Mouse (Mus musculus) neural tube, embryonic 14.5 days (tissue): Measurements from ENCODE around the gene Slc6a17. TPM values are rescaled to one million over a fixed set of nuclear protein-coding genes. Genes with fewer than 3 reads are reported as not detected.

Source experiments
- ATAC-seq: fragments of 200-750 bp; cut with Nextera tagmentation; 2 replicates; pipeline ENCODE4 v1.8.0; 2017; ENCODE audit warnings: low read depth, mild to moderate bottlenecking, moderate TSS enrichment, moderate library complexity
- H3K27ac ChIP-seq: fragments of 300-500 bp; sonication (generic); 2 replicates; pipeline ENCODE4 v1.5.1; 2014; ENCODE audit warnings: low read depth, mild to moderate bottlenecking, control low read depth, low read length, moderate library complexity, mixed read lengths
- H3K27me3 ChIP-seq: fragments of 300-500 bp; sonication (generic); 2 replicates; pipeline ENCODE4 v1.6.1; 2014; ENCODE audit warnings: low read length; ENCODE audit not compliant: control insufficient read depth, insufficient read depth
- H3K36me3 ChIP-seq: fragments of 300-500 bp; sonication (generic); 2 replicates; pipeline ENCODE4 v1.6.1; 2014; ENCODE audit warnings: low read length, mixed read lengths; ENCODE audit not compliant: control insufficient read depth, insufficient read depth
- H3K4me1 ChIP-seq: fragments of 300-500 bp; sonication (generic); 2 replicates; pipeline ENCODE4 v1.6.1; 2014; ENCODE audit warnings: low read length; ENCODE audit not compliant: control insufficient read depth, insufficient read depth
- H3K4me2 ChIP-seq: fragments of 300-500 bp; sonication (generic); 2 replicates; pipeline ENCODE4 v1.6.1; 2014; ENCODE audit warnings: mild to moderate bottlenecking, low read depth, low read length, control low read depth
- H3K4me3 ChIP-seq: fragments of 300-500 bp; sonication (generic); 2 replicates; pipeline ENCODE4 v1.5.1; 2014; ENCODE audit warnings: low read depth, low read length, control low read depth, mixed read lengths
- H3K9ac ChIP-seq: fragments of 300-500 bp; sonication (generic); replicated peaks from 2 replicates; pipeline ENCODE4 v1.6.1; 2014; ENCODE audit warnings: low read depth, mild to moderate bottlenecking, control low read depth, low read length, mixed read lengths
- H3K9me3 ChIP-seq: fragments of 300-500 bp; sonication (generic); 2 replicates; pipeline ENCODE4 v1.6.1; 2016; ENCODE audit warnings: low read length; ENCODE audit not compliant: control insufficient read depth
- WGBS: fragments of 180-500 bp; shearing (Covaris S2); extraction: QIAGEN DNeasy Blood & Tissue Kit; methylation state at CpG from one replicate; pipeline ENCODE4 v1.1.7; 2014; 5-methylcytosine and 5-hydroxymethylcytosine counted together
- polyA plus RNA-seq: library from polyadenylated mRNA; unstranded; fragments of >200 nt; fragmentation: Nextera tagmentation; extraction: Ambion mirVana; gene quantifications from 2 replicates; pipeline ENCODE4 v1.2.1, GENCODE M21; 2014

Gene Slc6a17
- polyA plus RNA-seq, 1 experiment from 2014 or later, result 16.6 TPM

DNA sequence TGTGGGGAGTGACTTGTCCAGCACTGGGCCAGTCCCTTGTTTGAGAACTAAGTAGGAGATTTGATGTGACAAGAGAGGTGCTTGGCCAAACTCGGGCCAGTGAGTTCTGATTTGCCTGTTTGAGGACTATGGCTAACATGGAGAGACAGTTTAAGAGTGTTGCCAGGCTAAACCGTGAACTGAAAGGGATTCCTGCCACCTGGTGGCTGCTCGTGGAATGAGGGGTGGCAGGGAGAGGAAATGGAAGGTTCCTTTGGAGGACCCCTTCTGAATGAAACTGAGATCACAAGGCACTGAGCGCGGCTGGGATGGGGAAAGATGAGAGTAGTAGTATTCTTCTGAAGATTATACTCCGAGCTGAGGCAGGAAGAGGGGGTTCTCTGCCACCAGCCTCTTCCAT lies 51.2 kb downstream of the Slc6a17 start:
- peaks cover 3% of the 10 kb centered on the region; the same call in 1 of the 2 replicates for H3K27me3 ChIP-seq
- WGBS, result 6% methylated on average over 6 of the region's 6 CpGs

DNA sequence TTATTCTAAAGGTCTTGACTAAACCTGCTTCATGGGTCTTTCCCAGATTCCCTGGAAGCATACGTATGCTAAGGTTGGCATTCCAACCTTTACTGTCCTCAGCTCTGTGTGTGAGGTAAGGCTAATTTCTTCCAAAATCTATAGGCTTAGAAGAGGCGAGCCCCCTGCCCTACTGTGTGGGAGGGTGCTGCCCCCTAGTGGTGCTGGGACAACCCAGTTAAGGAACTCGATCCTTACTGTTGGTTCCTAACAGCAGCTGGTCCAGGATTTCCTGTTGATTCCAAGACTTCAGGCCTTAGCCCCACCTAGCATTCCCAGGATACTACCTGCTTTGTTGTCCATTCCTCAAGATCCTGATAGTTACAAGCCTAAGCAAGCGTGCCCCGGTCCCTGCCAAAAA lies 55.7 kb downstream of the Slc6a17 start:
- Histone ChIP-seq H3K27ac (no peak overlapping the region), H3K36me3 (no peaks in the 10 kb centered on the region), H3K4me3 (no peak overlapping the region), H3K4me2 (no peak overlapping the region), H3K27me3 (peaks cover 40% of the 10 kb centered on the region), H3K9ac (no peak overlapping the region), H3K4me1 (peaks cover 17% of the 10 kb centered on the region), H3K9me3 (no peaks in the 10 kb centered on the region)
- ATAC-seq, result no peak
- WGBS, result 12% methylated on average over 5 of the region's 5 CpGs

More for the DNA sequence above, 51.2 kb downstream of the Slc6a17 start:
- peak; percentile 54; the same call in 1 of the 2 replicates for ATAC-seq
- no peaks in the 10 kb centered on the region for H3K4me1 ChIP-seq
- H3K36me3 ChIP-seq, result no peaks in the 10 kb centered on the region
- H3K4me2 ChIP-seq, result no peak overlapping the region
- H3K27ac ChIP-seq, result no peak overlapping the region
- H3K9ac ChIP-seq, result no peak overlapping the region
- H3K4me3 ChIP-seq, result no peak overlapping the region
- no peaks in the 10 kb centered on the region for H3K9me3 ChIP-seq

DNA sequence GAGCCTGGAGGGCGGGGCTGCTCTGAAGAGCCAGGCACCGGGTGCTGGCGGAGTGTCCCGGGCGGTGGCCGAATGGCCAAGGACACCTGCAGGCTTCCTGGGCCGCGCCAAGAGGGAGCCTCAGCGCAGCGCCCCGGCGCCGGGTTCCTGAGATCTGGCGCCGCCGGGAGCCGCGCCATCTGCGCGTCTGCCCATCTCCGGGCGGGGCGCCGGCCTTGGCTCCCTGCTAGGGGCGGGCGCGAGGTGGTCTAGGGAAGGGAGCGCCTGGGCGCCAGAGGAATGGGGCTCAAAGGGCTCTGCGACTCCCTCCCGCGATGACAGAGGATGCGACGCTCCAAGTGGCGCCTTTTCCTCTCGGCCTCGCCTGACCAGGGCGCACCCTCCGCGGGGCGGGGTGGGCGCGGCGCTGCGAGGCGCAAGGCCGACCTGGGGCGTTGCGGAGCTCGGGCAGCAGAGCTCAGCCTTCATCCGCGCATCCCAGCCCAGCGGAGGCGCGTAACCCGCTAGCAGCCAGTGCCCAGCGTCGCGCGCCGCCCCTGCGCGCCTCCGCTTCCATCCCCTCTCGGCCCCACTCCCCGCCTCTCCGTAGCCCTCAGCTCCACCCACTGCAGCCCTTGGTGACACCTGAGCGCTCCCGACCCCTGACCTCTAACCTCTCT lies 57.9 kb downstream of the Slc6a17 start:
- peaks cover 52% of the 10 kb centered on the region for H3K27me3 ChIP-seq
- no peak overlapping the region for H3K27ac ChIP-seq
- H3K4me2 ChIP-seq, result peak overlapping the region; percentile 96
- H3K36me3 ChIP-seq, result no peaks in the 10 kb centered on the region
- no peaks in the 10 kb centered on the region for H3K9me3 ChIP-seq
- under 1% methylated on average over 45 of the region's 69 CpGs for WGBS
- ATAC-seq, result peak; percentile 64
- H3K9ac ChIP-seq, result peak overlapping the region; percentile 57
- H3K4me1 ChIP-seq, result peaks cover 17% of the 10 kb centered on the region
- peak overlapping the region; percentile 57 for H3K4me3 ChIP-seq

DNA sequence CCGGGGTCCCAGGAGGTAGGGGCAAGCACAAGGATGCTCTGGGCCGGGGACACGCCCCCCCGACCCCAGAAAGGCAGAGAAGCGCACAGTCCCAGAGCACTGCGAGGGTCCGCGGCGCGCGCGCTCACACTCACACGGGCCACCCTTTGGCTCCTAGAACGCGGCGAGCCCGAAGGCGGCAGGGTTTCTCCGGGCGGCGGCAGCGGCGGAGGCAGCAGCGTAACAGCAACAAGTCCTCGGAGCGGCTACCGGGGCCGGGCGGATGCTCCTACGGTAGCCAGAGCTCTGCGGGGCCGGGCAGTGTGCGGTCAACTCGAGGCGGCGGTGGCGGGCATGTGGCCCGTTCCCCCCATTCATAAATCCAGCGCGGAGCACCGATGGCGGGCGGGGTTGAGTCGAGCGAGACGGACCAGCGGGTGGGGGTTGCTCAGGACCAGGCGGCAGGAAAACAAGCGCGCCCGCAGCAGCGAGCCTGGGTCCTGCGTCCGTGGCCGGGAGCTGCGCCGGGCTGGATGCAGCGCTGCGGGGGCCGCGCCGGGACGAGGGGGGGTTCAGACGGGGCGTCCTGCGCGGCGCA lies 58.5 kb downstream of the Slc6a17 start, which contains the start of gene Kcnc4:
Gene Kcnc4, minus strand, starts transcription at position 357 of the 577 bp plus-strand sequence.
- peak; percentile 30; the same call in 1 of the 2 replicates for ATAC-seq
- Histone ChIP-seq H3K9ac (peak within 1 kb of the TSS; percentile 57), H3K4me2 (peak within 1 kb of the TSS; percentile 96), H3K4me3 (peak within 1 kb of the TSS; percentile 57), H3K4me1 (peaks cover 17% of the 10 kb centered on the region), H3K9me3 (no peaks in the 10 kb centered on the region), H3K36me3 (no peaks in the 10 kb centered on the region), H3K27ac (no peak within 1 kb of the TSS), H3K27me3 (peaks cover 52% of the 10 kb centered on the region)
- under 1% methylated on average over 64 of the region's 68 CpGs for WGBS

DNA sequence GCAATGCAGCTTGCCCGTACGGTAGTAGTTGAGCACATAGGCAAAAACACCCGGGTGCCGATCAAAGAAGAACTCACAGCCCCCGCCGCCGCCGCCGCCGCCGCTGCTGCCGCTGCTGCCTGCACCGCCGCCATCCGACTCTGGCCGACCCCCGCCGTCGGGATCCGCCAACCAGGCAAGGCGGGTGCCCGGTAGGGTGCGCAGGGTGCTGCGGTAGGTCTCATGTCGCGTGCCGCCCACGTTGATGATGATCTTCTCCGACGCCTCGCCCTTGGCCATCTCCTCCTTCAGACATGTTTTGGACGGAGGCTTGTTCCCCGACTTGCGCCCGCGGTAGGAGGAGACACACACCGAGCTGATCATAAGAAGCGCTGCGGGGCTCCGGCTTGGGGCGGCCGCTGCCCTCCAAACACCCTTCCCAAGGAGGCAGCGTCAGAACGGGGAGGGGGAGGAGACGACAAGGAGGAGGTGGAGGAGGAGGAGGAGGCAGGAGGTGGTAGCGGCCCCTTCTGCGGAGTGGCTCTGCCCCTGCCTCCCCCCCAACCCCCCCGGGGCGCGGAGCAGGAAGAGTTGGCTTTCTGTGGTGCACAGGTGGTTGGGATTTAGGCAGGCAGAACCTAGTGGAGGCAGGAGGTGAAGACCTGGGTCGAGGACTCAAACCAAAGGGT lies 59.2 kb downstream of the Slc6a17 start:
- peak overlapping the region; percentile 96 for H3K4me2 ChIP-seq
- H3K9me3 ChIP-seq, result no peaks in the 10 kb centered on the region
- H3K27me3 ChIP-seq, result peaks cover 52% of the 10 kb centered on the region
- 0 out of 2 replicates have a peak, but pooled peaks have one; percentile 13 for ATAC-seq
- no peak overlapping the region for H3K27ac ChIP-seq
- WGBS, result under 1% methylated on average over 50 of the region's 51 CpGs
- peaks cover 17% of the 10 kb centered on the region for H3K4me1 ChIP-seq
- peak overlapping the region; percentile 57 for H3K9ac ChIP-seq
- H3K4me3 ChIP-seq, result peak overlapping the region; percentile 57
- H3K36me3 ChIP-seq, result no peaks in the 10 kb centered on the region

DNA sequence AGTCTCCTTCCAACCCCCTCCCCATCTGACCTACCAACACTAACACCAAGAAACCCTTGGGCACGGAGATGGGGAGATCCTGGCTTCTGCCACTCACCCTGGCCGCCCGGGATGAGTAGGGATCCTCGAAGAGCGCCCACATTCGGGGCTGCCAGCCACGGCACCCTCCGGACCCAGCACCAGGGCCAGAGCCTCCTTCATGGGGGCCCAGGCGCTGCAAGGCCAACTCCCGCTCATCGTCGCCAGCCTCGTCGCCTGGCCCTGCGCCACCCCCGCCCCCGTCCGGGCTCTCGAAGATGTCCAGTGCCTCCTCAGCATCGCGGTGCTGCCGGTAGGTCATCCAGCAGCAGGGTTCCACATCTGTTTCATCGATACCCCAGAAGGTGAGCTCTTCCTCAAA lies 59.7 kb downstream of the Slc6a17 start:
- Histone ChIP-seq H3K27me3 (peaks cover 52% of the 10 kb centered on the region), H3K9me3 (no peaks in the 10 kb centered on the region), H3K4me1 (peaks cover 17% of the 10 kb centered on the region), H3K9ac (peak overlapping the region; percentile 22; the same call in 1 of the 2 replicates), H3K36me3 (no peaks in the 10 kb centered on the region), H3K27ac (no peak overlapping the region), H3K4me2 (peak overlapping the region; percentile 96), H3K4me3 (peak overlapping the region; percentile 57)
- WGBS, result 2% methylated on average over 23 of the region's 23 CpGs
- no peak for ATAC-seq

DNA sequence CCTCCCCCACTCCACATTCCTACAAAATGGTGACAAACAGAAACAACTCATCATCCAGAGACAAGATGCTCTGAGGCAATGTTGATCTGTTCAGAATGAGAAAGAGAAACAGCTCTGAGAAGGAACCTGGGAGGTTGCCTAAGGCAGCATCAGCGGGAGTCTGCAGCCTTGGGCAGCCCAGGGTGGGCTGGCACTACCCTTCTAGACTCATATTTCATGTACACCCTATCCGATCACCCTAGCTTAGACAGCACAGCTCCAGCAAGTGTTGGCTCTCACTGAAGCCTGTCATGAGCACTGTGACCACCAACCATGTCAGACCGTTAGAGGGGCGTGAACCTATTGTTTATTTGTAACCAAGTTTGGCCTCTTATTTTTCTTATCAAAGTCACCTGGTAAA lies 63.5 kb downstream of the Slc6a17 start:
- ATAC-seq, result no peak
- Histone ChIP-seq H3K36me3 (no peaks in the 10 kb centered on the region), H3K4me1 (peaks cover 15% of the 10 kb centered on the region), H3K4me3 (no peak overlapping the region), H3K4me2 (no peak overlapping the region), H3K9me3 (no peaks in the 10 kb centered on the region), H3K27ac (no peak overlapping the region), H3K9ac (no peak overlapping the region), H3K27me3 (peaks cover 31% of the 10 kb centered on the region)
- 82% methylated on average over 4 of the region's 4 CpGs for WGBS

DNA sequence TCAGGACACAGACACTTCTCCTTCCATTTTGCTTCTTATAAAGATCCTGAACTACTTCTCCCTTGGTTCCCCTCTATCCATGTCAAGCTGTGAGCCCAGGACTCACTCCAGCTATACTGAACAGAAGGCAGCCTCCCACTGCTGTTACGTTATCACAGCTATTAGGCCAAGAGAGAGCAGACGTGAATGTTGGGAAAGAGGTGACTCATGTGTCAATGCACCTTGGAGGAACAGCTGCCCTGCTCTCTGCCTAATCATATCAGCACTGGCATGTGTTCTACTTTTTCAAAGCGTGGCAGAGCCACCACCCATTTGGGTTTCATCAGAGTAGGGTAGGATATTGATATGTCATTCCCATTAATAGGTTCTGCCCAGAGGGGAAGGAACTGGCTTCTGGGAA lies 71.0 kb downstream of the Slc6a17 start:
- no peak for ATAC-seq
- no peak overlapping the region for H3K27ac ChIP-seq
- H3K9me3 ChIP-seq, result no peaks in the 10 kb centered on the region
- H3K9ac ChIP-seq, result no peak overlapping the region
- no peaks in the 10 kb centered on the region for H3K36me3 ChIP-seq
- no peaks in the 10 kb centered on the region for H3K27me3 ChIP-seq
- no peak overlapping the region for H3K4me2 ChIP-seq
- WGBS, result 74% methylated on average over 3 of the region's 3 CpGs
- no peak overlapping the region for H3K4me3 ChIP-seq
- H3K4me1 ChIP-seq, result no peaks in the 10 kb centered on the region

DNA sequence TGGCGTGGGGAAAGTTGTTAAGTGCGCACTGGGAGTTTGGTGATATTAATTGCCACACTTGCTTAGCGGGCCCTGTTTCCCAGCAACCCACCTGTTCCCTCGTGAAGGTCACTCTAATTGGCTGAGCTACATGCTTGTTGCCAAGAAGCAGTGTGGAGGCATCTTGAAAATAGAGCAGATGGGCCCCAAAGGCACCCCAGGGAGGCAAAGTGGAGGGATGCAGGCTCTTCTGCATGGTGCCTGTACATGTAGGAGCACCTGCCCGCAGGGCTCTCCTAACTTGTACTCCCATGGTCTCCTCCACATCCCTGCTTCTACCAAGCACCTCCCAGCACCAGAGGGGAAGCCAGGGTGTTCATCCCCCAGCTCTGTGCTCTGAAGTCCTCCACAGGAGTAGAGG lies 74.0 kb downstream of the Slc6a17 start:
- ATAC-seq, result no peak
- Histone ChIP-seq H3K27me3 (no peaks in the 10 kb centered on the region), H3K27ac (no peak overlapping the region), H3K4me2 (no peak overlapping the region), H3K9ac (no peak overlapping the region), H3K9me3 (no peaks in the 10 kb centered on the region), H3K36me3 (no peaks in the 10 kb centered on the region), H3K4me1 (no peaks in the 10 kb centered on the region), H3K4me3 (no peak overlapping the region)
- WGBS, result 74% methylated on average over 5 of the region's 5 CpGs
